Mouse (Mus musculus) left cerebral cortex, postnatal 10 days (tissue): Measurements from ENCODE around the gene Gclc. TPM values are rescaled to one million over a fixed set of nuclear protein-coding genes. Genes with fewer than 3 reads are reported as not detected.

Source experiments
- DNase-seq, 2 experiments: peaks; one replicate each; pipeline ENCODE4 v3.0.0; 2021 to 2022; ENCODE audit warnings: low spot score in 2 of 2, mixed read lengths in 1 of 2; ENCODE audit errors: extremely low spot score in 1 of 2
- intact Hi-C: fragments of 180-260 bp; cut with DNase I; formaldehyde crosslinking; loops from one replicate; pipeline ENCODE4 v1.15.1; 2025
- total RNA-seq, 2 experiments: library from RNA; stranded (reverse); gene quantifications; 2 replicates each; pipeline ENCODE4 v1.2.3; 2021

The Gclc gene
- total RNA-seq, 2 experiments from 2014 or later, result 32.1 to 32.7 TPM

GRCm38 (mm10) chr9:77771765-77772383 is 17.5 kb downstream of the Gclc start:
- intact Hi-C loops, result no loop called here
- DNase-seq, result no peak

GRCm38 (mm10) chr9:77776720-77777515 is 22.6 kb downstream of the Gclc start:
- no peak for DNase-seq
- intact Hi-C loops, result no loop called here

GRCm38 (mm10) chr9:77777622-77778021 is 23.3 kb downstream of the Gclc start:
- intact Hi-C loops, result no loop called here
- DNase-seq, result no peak

GRCm38 (mm10) chr9:77779711-77780110 is 25.4 kb downstream of the Gclc start:
- intact Hi-C loops, result loop anchor here (10.0 kb wide), 1 partner anchor 125 kb away; no protein-coding TSS in a partner anchor
- no peak for DNase-seq

GRCm38 (mm10) chr9:77781453-77782163 is 27.3 kb downstream of the Gclc start:
- intact Hi-C loops, result loop anchor here (10.0 kb wide), 1 partner anchor 127 kb away; no protein-coding TSS in a partner anchor
- DNase-seq, result peak in 1 of 2 experiments; percentile 13

- DNase-seq, result no peak
- intact Hi-C loops, result loop anchor here (10.0 kb wide), 1 partner anchor 127 kb away; no protein-coding TSS in a partner anchor
Measured at GRCm38 (mm10) chr9:77782201-77782600, 27.9 kb downstream of the Gclc start.

GRCm38 (mm10) chr9:77783006-77783405 is 28.7 kb downstream of the Gclc start:
- no peak for DNase-seq
- intact Hi-C loops, result loop anchor here (10.0 kb wide), 1 partner anchor 128 kb away; no protein-coding TSS in a partner anchor

GRCm38 (mm10) chr9:77785466-77785865 is 31.1 kb downstream of the Gclc start:
- no peak for DNase-seq
- intact Hi-C loops, result loop anchor here (10.0 kb wide), 1 partner anchor 131 kb away; no protein-coding TSS in a partner anchor

GRCm38 (mm10) chr9:77787936-77788335 is 33.6 kb downstream of the Gclc start:
- intact Hi-C loops, result loop anchor here (10.0 kb wide), 1 partner anchor 133 kb away; no protein-coding TSS in a partner anchor

GRCm38 (mm10) chr9:77789615-77790348 is 35.4 kb downstream of the Gclc start:
- intact Hi-C loops, result loop anchor here (10.0 kb wide), 1 partner anchor 135 kb away; no protein-coding TSS in a partner anchor
- DNase-seq, result peak; percentile 37 to 82

More at GRCm38 (mm10) chr9:77787936-77788335, 33.6 kb downstream of the Gclc start:
- DNase-seq, result no peak

GRCm38 (mm10) chr9:77793838-77794237 is 39.5 kb downstream of the Gclc start:
- no peak for DNase-seq
- intact Hi-C loops, result no loop called here

- peak; percentile 26 to 56 for DNase-seq
- intact Hi-C loops, result no loop called here
Measured at GRCm38 (mm10) chr9:77802461-77802860, 48.1 kb downstream of the Gclc start.

GRCm38 (mm10) chr9:77806426-77806825 is 52.1 kb downstream of the Gclc start:
- intact Hi-C loops, result loop anchor here (2.0 to 5.0 kb wide), 2 partner anchors 111 to 200 kb away; partner anchors contain the start of gene Elovl5
- no peak for DNase-seq

- intact Hi-C loops, result loop anchor here (2.0 to 5.0 kb wide), 2 partner anchors 110 to 200 kb away; partner anchors contain the start of gene Elovl5
- peak; percentile 78 to 80 for DNase-seq
Measured at GRCm38 (mm10) chr9:77806842-77807668, 52.7 kb downstream of the Gclc start.

- intact Hi-C loops, result loop anchor here (5.0 kb wide), 1 partner anchor 109 kb away; the partner anchor contains the start of gene Elovl5
- no peak for DNase-seq
Measured at GRCm38 (mm10) chr9:77808481-77808880, 54.1 kb downstream of the Gclc start.

- no peak for DNase-seq
- intact Hi-C loops, result no loop called here
Measured at GRCm38 (mm10) chr9:77818858-77819257, 64.5 kb downstream of the Gclc start.

GRCm38 (mm10) chr9:77819318-77819717 is 65.0 kb downstream of the Gclc start:
- intact Hi-C loops, result no loop called here
- DNase-seq, result no peak
